Mouse (Mus musculus): ENCODE results near the gene Cpa5. TPM values are rescaled to one million over a fixed set of nuclear protein-coding genes. Genes with fewer than 3 reads are reported as not detected.
A peak's percentile ranks its signal among the peaks of the same experiment; 100 is the strongest.

The Cpa5 gene
- polyA plus RNA-seq, 1 experiment from 2014 or later: not detected

GRCm38 (mm10) chr6:30644462-30644861, 33.7 kb downstream of the Cpa5 start:
- no peak for DNase-seq
- no peak for ATAC-seq (ENCODE audit: low FRiP score, low TSS enrichment)
- Histone ChIP-seq H3K36me3 (ENCODE audit: control insufficient read depth, insufficient read depth, low read length) (no peaks in the 10 kb centered on the region), H3K4me1 (ENCODE audit: control insufficient read depth, insufficient read depth, low read length) (no peaks in the 10 kb centered on the region), H3K4me2 (ENCODE audit: low read length) (no peak overlapping the region), H3K9ac (replicated peaks; ENCODE audit: low read length) (no peak overlapping the region), H3K4me3 (replicated peaks; ENCODE audit: low read depth, low read length) (no peak overlapping the region), H3K27ac (replicated peaks; ENCODE audit: low read depth, low read length) (no peak overlapping the region), H3K9me3 (ENCODE audit: control insufficient read depth, low read length) (no peaks in the 10 kb centered on the region), H3K27me3 (ENCODE audit: control insufficient read depth, insufficient read depth, low read length) (no peaks in the 10 kb centered on the region)
- 62% methylated on average over 3 of the region's 3 CpGs for WGBS

GRCm38 (mm10) chr6:30645379-30645778, 34.6 kb downstream of the Cpa5 start:
- 80% methylated on average over 6 of the region's 6 CpGs for WGBS
- ATAC-seq (ENCODE audit: low FRiP score, low TSS enrichment): no peak
- H3K4me1 ChIP-seq (ENCODE audit: control insufficient read depth, insufficient read depth, low read length): no peaks in the 10 kb centered on the region

DNA sequence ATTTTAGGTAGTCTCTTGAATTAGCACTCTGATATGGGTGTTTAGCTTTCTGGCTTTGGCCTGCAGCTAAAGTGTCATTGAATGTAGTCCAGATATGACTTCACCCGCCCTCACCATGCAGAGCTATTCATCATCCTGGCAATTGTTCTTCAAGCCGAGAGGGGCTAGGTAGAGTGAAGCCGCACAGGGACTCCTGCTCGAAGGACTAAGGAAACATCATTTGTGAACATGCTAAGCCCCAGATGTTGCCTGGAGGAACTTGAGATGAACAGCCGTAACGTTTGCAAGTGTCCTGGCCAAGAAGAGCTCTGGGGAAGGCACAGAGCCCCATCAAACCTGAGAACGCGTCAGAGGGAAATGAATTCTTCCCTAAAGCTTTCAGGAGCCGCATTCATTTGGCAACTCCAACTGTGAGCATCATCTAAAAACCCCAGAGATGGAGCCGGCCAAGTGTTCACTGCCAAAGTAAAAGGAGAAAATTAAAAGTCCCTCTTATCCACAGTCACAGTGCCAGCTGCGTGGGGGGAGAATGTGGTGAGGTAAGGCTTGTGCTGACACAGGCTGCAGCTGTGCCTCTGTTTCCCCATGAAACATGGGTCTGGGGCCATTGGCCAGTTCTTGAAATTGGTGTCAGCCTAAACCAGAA, 39.0 kb downstream of the Cpa5 start:
- Histone ChIP-seq H3K4me1 (ENCODE audit: control insufficient read depth, insufficient read depth, low read length) (peaks cover 14% of the 10 kb centered on the region), H3K9me3 (ENCODE audit: control insufficient read depth, low read length) (no peaks in the 10 kb centered on the region), H3K27me3 (ENCODE audit: control insufficient read depth, insufficient read depth, low read length) (no peaks in the 10 kb centered on the region), H3K9ac (replicated peaks; ENCODE audit: low read length) (no peak overlapping the region), H3K36me3 (ENCODE audit: control insufficient read depth, insufficient read depth, low read length) (no peaks in the 10 kb centered on the region), H3K4me2 (ENCODE audit: low read length) (no peak overlapping the region), H3K27ac (replicated peaks; ENCODE audit: low read depth, low read length) (0 out of 2 replicates have a peak overlapping the region, but pooled peaks have one; percentile 15), H3K4me3 (replicated peaks; ENCODE audit: low read depth, low read length) (no peak overlapping the region)
- no peak for ATAC-seq (ENCODE audit: low FRiP score, low TSS enrichment)
- 71% methylated on average over 11 of the region's 11 CpGs for WGBS
- no peak for DNase-seq

More at GRCm38 (mm10) chr6:30645379-30645778, 34.6 kb downstream of the Cpa5 start:
- Histone ChIP-seq H3K4me2 (ENCODE audit: low read length) (no peak overlapping the region), H3K36me3 (ENCODE audit: control insufficient read depth, insufficient read depth, low read length) (no peaks in the 10 kb centered on the region), H3K9ac (replicated peaks; ENCODE audit: low read length) (no peak overlapping the region), H3K9me3 (ENCODE audit: control insufficient read depth, low read length) (no peaks in the 10 kb centered on the region), H3K27me3 (ENCODE audit: control insufficient read depth, insufficient read depth, low read length) (no peaks in the 10 kb centered on the region), H3K4me3 (replicated peaks; ENCODE audit: low read depth, low read length) (no peak overlapping the region), H3K27ac (replicated peaks; ENCODE audit: low read depth, low read length) (no peak overlapping the region)
- DNase-seq: no peak

- no peak overlapping the region for H3K9ac ChIP-seq (replicated peaks; ENCODE audit: low read length)
- peaks cover 25% of the 10 kb centered on the region for H3K4me1 ChIP-seq (ENCODE audit: control insufficient read depth, insufficient read depth, low read length)
- no peak for ATAC-seq (ENCODE audit: low FRiP score, low TSS enrichment)
- H3K4me3 ChIP-seq (replicated peaks; ENCODE audit: low read depth, low read length): no peak overlapping the region
- no peaks in the 10 kb centered on the region for H3K27me3 ChIP-seq (ENCODE audit: control insufficient read depth, insufficient read depth, low read length)
- H3K9me3 ChIP-seq (ENCODE audit: control insufficient read depth, low read length): no peaks in the 10 kb centered on the region
- no peak overlapping the region for H3K4me2 ChIP-seq (ENCODE audit: low read length)
- H3K36me3 ChIP-seq (ENCODE audit: control insufficient read depth, insufficient read depth, low read length): no peaks in the 10 kb centered on the region
- 68% methylated on average over 9 of the region's 9 CpGs for WGBS
- DNase-seq: no peak
- peak overlapping the region; percentile 68 for H3K27ac ChIP-seq (replicated peaks; ENCODE audit: low read depth, low read length)
Measured at GRCm38 (mm10) chr6:30652425-30653188, 41.8 kb downstream of the Cpa5 start.

GRCm38 (mm10) chr6:30653518-30653917, 42.7 kb downstream of the Cpa5 start:
- no peak for DNase-seq
- Histone ChIP-seq H3K27me3 (ENCODE audit: control insufficient read depth, insufficient read depth, low read length) (no peaks in the 10 kb centered on the region), H3K9ac (replicated peaks; ENCODE audit: low read length) (no peak overlapping the region), H3K4me2 (ENCODE audit: low read length) (no peak overlapping the region), H3K36me3 (ENCODE audit: control insufficient read depth, insufficient read depth, low read length) (no peaks in the 10 kb centered on the region), H3K27ac (replicated peaks; ENCODE audit: low read depth, low read length) (peak overlapping the region; percentile 79), H3K4me1 (ENCODE audit: control insufficient read depth, insufficient read depth, low read length) (peaks cover 25% of the 10 kb centered on the region), H3K9me3 (ENCODE audit: control insufficient read depth, low read length) (no peaks in the 10 kb centered on the region), H3K4me3 (replicated peaks; ENCODE audit: low read depth, low read length) (no peak overlapping the region)
- no peak for ATAC-seq (ENCODE audit: low FRiP score, low TSS enrichment)
- 85% methylated on average over 6 of the region's 6 CpGs for WGBS

DNA sequence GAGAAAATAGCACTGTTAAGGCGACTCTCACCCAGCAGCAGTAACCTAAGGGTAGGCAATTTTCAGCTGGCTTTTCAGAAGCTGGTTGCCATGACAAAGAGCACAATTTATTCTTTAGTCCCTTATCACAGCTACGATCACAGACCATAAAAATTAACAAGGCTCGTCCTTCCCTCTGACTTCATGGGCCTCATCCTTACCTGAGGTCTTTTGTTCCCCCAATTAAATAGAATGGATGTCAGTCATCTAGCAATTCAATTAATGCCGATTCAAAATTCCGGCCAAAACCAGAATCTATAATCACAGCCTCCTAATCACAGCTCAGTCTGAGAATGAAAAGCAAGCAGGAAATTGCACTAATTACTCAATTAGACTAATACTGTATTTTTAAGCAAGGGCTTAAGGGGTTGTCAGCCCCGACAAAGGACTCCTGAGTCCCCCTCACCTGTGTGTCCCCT, 43.6 kb downstream of the Cpa5 start:
- no peak overlapping the region for H3K4me3 ChIP-seq (replicated peaks; ENCODE audit: low read depth, low read length)
- ATAC-seq (ENCODE audit: low FRiP score, low TSS enrichment) (peak; percentile 57; the same call in 1 of the 2 replicates), DNase-seq (peak; percentile 75)
- peaks cover 25% of the 10 kb centered on the region for H3K4me1 ChIP-seq (ENCODE audit: control insufficient read depth, insufficient read depth, low read length)
- H3K27me3 ChIP-seq (ENCODE audit: control insufficient read depth, insufficient read depth, low read length): no peaks in the 10 kb centered on the region
- H3K9me3 ChIP-seq (ENCODE audit: control insufficient read depth, low read length): no peaks in the 10 kb centered on the region
- H3K4me2 ChIP-seq (ENCODE audit: low read length): no peak overlapping the region
- 8% methylated on average over 6 of the region's 6 CpGs for WGBS
- H3K36me3 ChIP-seq (ENCODE audit: control insufficient read depth, insufficient read depth, low read length): no peaks in the 10 kb centered on the region
- peak overlapping the region; percentile 79 for H3K27ac ChIP-seq (replicated peaks; ENCODE audit: low read depth, low read length)
- peak overlapping the region; percentile 4; the same call in 1 of the 2 replicates for H3K9ac ChIP-seq (replicated peaks; ENCODE audit: low read length)

GRCm38 (mm10) chr6:30654932-30655331, 44.1 kb downstream of the Cpa5 start:
- Histone ChIP-seq H3K27ac (replicated peaks; ENCODE audit: low read depth, low read length) (peak overlapping the region; percentile 79), H3K4me1 (ENCODE audit: control insufficient read depth, insufficient read depth, low read length) (peaks cover 25% of the 10 kb centered on the region), H3K27me3 (ENCODE audit: control insufficient read depth, insufficient read depth, low read length) (no peaks in the 10 kb centered on the region), H3K4me3 (replicated peaks; ENCODE audit: low read depth, low read length) (no peak overlapping the region), H3K4me2 (ENCODE audit: low read length) (no peak overlapping the region), H3K9me3 (ENCODE audit: control insufficient read depth, low read length) (no peaks in the 10 kb centered on the region), H3K36me3 (ENCODE audit: control insufficient read depth, insufficient read depth, low read length) (no peaks in the 10 kb centered on the region), H3K9ac (replicated peaks; ENCODE audit: low read length) (peak overlapping the region; percentile 4; the same call in 1 of the 2 replicates)
- WGBS: 68% methylated on average over 3 of the region's 3 CpGs
- DNase-seq (no peak), ATAC-seq (ENCODE audit: low FRiP score, low TSS enrichment) (no peak)

DNA sequence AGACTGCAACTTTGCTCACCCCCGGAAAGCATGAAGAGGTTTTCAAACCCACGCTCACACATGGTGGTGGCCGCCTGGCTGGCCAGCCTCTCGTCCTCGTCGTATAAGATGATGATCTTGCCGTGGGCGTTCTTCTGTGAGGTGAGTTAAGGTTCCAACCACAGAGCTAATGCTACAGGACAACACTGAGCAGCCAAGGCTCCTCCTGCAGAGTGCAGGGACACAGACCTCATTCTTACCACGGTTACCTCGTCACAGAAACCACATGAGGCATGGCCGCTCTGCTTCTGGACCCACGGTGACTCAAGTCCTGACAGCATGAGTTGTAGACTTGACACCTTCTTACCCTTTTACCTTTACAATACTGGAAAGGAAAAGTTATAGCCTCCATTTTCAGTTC, 46.5 kb downstream of the Cpa5 start:
- no peak for ATAC-seq (ENCODE audit: low FRiP score, low TSS enrichment)
- no peaks in the 10 kb centered on the region for H3K36me3 ChIP-seq (ENCODE audit: control insufficient read depth, insufficient read depth, low read length)
- H3K9me3 ChIP-seq (ENCODE audit: control insufficient read depth, low read length): no peaks in the 10 kb centered on the region
- H3K9ac ChIP-seq (replicated peaks; ENCODE audit: low read length): no peak overlapping the region
- no peak overlapping the region for H3K4me2 ChIP-seq (ENCODE audit: low read length)
- no peak overlapping the region for H3K27ac ChIP-seq (replicated peaks; ENCODE audit: low read depth, low read length)
- WGBS: 95% methylated on average over 12 of the region's 12 CpGs
- H3K27me3 ChIP-seq (ENCODE audit: control insufficient read depth, insufficient read depth, low read length): no peaks in the 10 kb centered on the region
- no peak overlapping the region for H3K4me3 ChIP-seq (replicated peaks; ENCODE audit: low read depth, low read length)
- peaks cover 28% of the 10 kb centered on the region for H3K4me1 ChIP-seq (ENCODE audit: control insufficient read depth, insufficient read depth, low read length)
- no peak for DNase-seq

All from midbrain, embryonic 14.5 days (tissue).